Mouse (Mus musculus) MEL (cell line): ENCODE measurements at regions not wholly inside any gene's neighbourhood (a gene's known extent, or its start where the extent isn't known, plus 50 kb on each side); places are given as distances from the start of the nearest gene placed in this dataset.

Experiments
- DNase-seq: peaks from one replicate; pipeline ENCODE4 v3.0.0; 2011; ENCODE audit warnings: low read depth, low spot score
- H3K27ac ChIP-seq: 2 replicates; pipeline ENCODE4 v1.5.1; 2012; ENCODE audit warnings: low read depth, mild to moderate bottlenecking, control low read depth, low read length, moderate library complexity; ENCODE audit not compliant: control insufficient read depth
- H3K27me3 ChIP-seq, 2 experiments: fragments of 150-350 bp in 1 of 2; sonication (generic) in 1 of 2; 2 replicates each; pipeline ENCODE4 v1.6.1; 2012; ENCODE audit warnings: low read length in 2 of 2, mild to moderate bottlenecking in 2 of 2, improper control_type of control experiment in 1 of 2, moderate library complexity in 1 of 2; ENCODE audit not compliant: insufficient read depth in 2 of 2, control insufficient read depth in 1 of 2
- H3K36me3 ChIP-seq, 2 experiments: 2 replicates each; pipeline ENCODE4 v1.6.1; 2012 to 2014; ENCODE audit warnings: low read length in 2 of 2, improper control_type of control experiment in 1 of 2, inconsistent platforms in 1 of 2, mild to moderate bottlenecking in 1 of 2; ENCODE audit not compliant: insufficient read depth in 2 of 2, control insufficient read depth in 1 of 2
- H3K4me1 ChIP-seq, 2 experiments: fragments of 150-350 bp in 1 of 2; sonication (generic) in 1 of 2; 2 replicates each; pipeline ENCODE4 v1.6.1; 2012; ENCODE audit warnings: low read length in 2 of 2, improper control_type of control experiment in 1 of 2, mild to moderate bottlenecking in 1 of 2; ENCODE audit not compliant: insufficient read depth in 2 of 2, control insufficient read depth in 1 of 2
- H3K4me3 ChIP-seq, 2 experiments: fragments of 150-350 bp in 1 of 2; sonication (generic) in 1 of 2; 2 replicates each; pipeline ENCODE4 v1.5.1; 2012; ENCODE audit warnings: low read depth in 2 of 2, low read length in 2 of 2, mild to moderate bottlenecking in 2 of 2, moderate library complexity in 2 of 2, control low read depth in 1 of 2, improper control_type of control experiment in 1 of 2; ENCODE audit not compliant: control insufficient read depth in 1 of 2, insufficient read depth in 1 of 2
- H3K79me2 ChIP-seq: 2 replicates; pipeline ENCODE4 v1.6.1; 2012; ENCODE audit warnings: mild to moderate bottlenecking, low read length, moderate library complexity; ENCODE audit not compliant: control insufficient read depth, poor library complexity, insufficient read depth
- H3K9ac ChIP-seq: 2 replicates; pipeline ENCODE4 v1.6.1; 2012; ENCODE audit warnings: low read depth, mild to moderate bottlenecking, control low read depth, low read length, moderate library complexity; ENCODE audit not compliant: control insufficient read depth, poor library complexity, severe bottlenecking
- H3K9me3 ChIP-seq: fragments of 150-350 bp; sonication (generic); replicated peaks from 2 replicates; pipeline ENCODE4 v1.6.1; 2012; ENCODE audit warnings: mild to moderate bottlenecking, low read length, improper control_type of control experiment, moderate library complexity; ENCODE audit not compliant: insufficient read depth
- BHLHE40 ChIP-seq: IDR thresholded peaks from 2 replicates; pipeline ENCODE4 v1.6.1; 2012; ENCODE audit warnings: low read depth, mild to moderate bottlenecking, inconsistent platforms, low read length, improper control_type of control experiment, borderline replicate concordance
- CHD1 ChIP-seq: IDR thresholded peaks from 2 replicates; pipeline ENCODE4 v1.6.1; 2012; ENCODE audit warnings: low read depth, mild to moderate bottlenecking, inconsistent platforms, low read length, improper control_type of control experiment
- CHD2 ChIP-seq: IDR thresholded peaks from 2 replicates; pipeline ENCODE4 v1.6.1; 2011; ENCODE audit warnings: low read length, improper control_type of control experiment
- E2F4 ChIP-seq: IDR thresholded peaks from 2 replicates; pipeline ENCODE4 v1.6.1; 2011; ENCODE audit warnings: low read depth, low read length, improper control_type of control experiment, borderline replicate concordance
- ETS1 ChIP-seq: IDR thresholded peaks from 2 replicates; pipeline ENCODE4 v1.6.1; 2012; ENCODE audit warnings: low read depth, mild to moderate bottlenecking, inconsistent platforms, low read length, improper control_type of control experiment, moderate library complexity
- GABPA ChIP-seq: IDR thresholded peaks from 2 replicates; pipeline ENCODE4 v1.6.1; 2012; ENCODE audit warnings: low read depth, mild to moderate bottlenecking, inconsistent platforms, low read length, improper control_type of control experiment, moderate library complexity
- HCFC1 ChIP-seq: IDR thresholded peaks from 2 replicates; pipeline ENCODE4 v1.6.1; 2012; ENCODE audit warnings: low read depth, mild to moderate bottlenecking, inconsistent platforms, low read length, improper control_type of control experiment, moderate library complexity
- JUND ChIP-seq: IDR thresholded peaks from 2 replicates; pipeline ENCODE4 v1.6.1; 2011; ENCODE audit warnings: low read depth, mild to moderate bottlenecking, improper control_type of control experiment, low read length
- KAT2A ChIP-seq: conservative IDR thresholded peaks from 2 replicates; pipeline ENCODE4 v1.6.1; 2012; ENCODE audit warnings: low read depth, low read length, improper control_type of control experiment, inconsistent platforms
- MAFK ChIP-seq: IDR thresholded peaks from 2 replicates; pipeline ENCODE4 v1.6.1; 2011; ENCODE audit warnings: low read depth, mild to moderate bottlenecking, low read length, improper control_type of control experiment, borderline replicate concordance
- MAX ChIP-seq: IDR thresholded peaks from 2 replicates; pipeline ENCODE4 v1.6.1; 2011; ENCODE audit warnings: low read length, improper control_type of control experiment
- MAZ ChIP-seq: IDR thresholded peaks from 2 replicates; pipeline ENCODE4 v1.6.1; 2012; ENCODE audit warnings: low read depth, mild to moderate bottlenecking, inconsistent platforms, low read length, improper control_type of control experiment
- MEF2A ChIP-seq: IDR thresholded peaks from 2 replicates; pipeline ENCODE4 v1.6.1; 2014; ENCODE audit warnings: low read depth, mild to moderate bottlenecking, inconsistent platforms, low read length, improper control_type of control experiment; ENCODE audit not compliant: poor library complexity, insufficient replicate concordance, severe bottlenecking; ENCODE audit errors: extremely low read depth
- MXI1 ChIP-seq: IDR thresholded peaks from 2 replicates; pipeline ENCODE4 v1.6.1; 2011; ENCODE audit warnings: mild to moderate bottlenecking, low read depth, low read length, improper control_type of control experiment
- MYB ChIP-seq: IDR thresholded peaks from 2 replicates; pipeline ENCODE4 v1.6.1; 2011; ENCODE audit warnings: mild to moderate bottlenecking, low read depth, low read length, improper control_type of control experiment
- MYC ChIP-seq: IDR thresholded peaks from 2 replicates; pipeline ENCODE4 v1.6.1; 2011; ENCODE audit warnings: low read depth, mild to moderate bottlenecking, low read length, improper control_type of control experiment, moderate library complexity
- NRF1 ChIP-seq: IDR thresholded peaks from 2 replicates; pipeline ENCODE4 v1.6.1; 2014; ENCODE audit warnings: low read depth, mild to moderate bottlenecking, inconsistent platforms, low read length, improper control_type of control experiment, moderate library complexity; ENCODE audit not compliant: poor library complexity, insufficient read depth, severe bottlenecking
- POLR2A ChIP-seq, 2 experiments: IDR thresholded peaks; 2 replicates each; pipeline ENCODE4 v1.6.1; 2011 to 2012; ENCODE audit warnings: low read length in 2 of 2, mild to moderate bottlenecking in 2 of 2, control low read depth in 1 of 2, improper control_type of control experiment in 1 of 2, low read depth in 1 of 2, moderate library complexity in 1 of 2; ENCODE audit not compliant: control insufficient read depth in 1 of 2, insufficient read depth in 1 of 2, poor library complexity in 1 of 2
- POLR2AphosphoS2 ChIP-seq: IDR thresholded peaks from 2 replicates; pipeline ENCODE4 v1.6.1; 2011; ENCODE audit warnings: low read length, improper control_type of control experiment
- POLR2AphosphoS5 ChIP-seq: IDR thresholded peaks from 2 replicates; pipeline ENCODE4 v1.6.1; 2012; ENCODE audit warnings: low read depth, borderline replicate concordance, mild to moderate bottlenecking, inconsistent platforms, low read length, moderate library complexity, mixed read lengths
- RAD21 ChIP-seq: IDR thresholded peaks from 2 replicates; pipeline ENCODE4 v1.6.1; 2011; ENCODE audit warnings: mild to moderate bottlenecking, low read depth, low read length, improper control_type of control experiment
- RCOR1 ChIP-seq: IDR thresholded peaks from 2 replicates; pipeline ENCODE4 v1.6.1; 2012; ENCODE audit warnings: low read depth, mild to moderate bottlenecking, inconsistent platforms, low read length, improper control_type of control experiment
- SIN3A ChIP-seq: IDR thresholded peaks from 2 replicates; pipeline ENCODE4 v1.6.1; 2012; ENCODE audit warnings: low read length, improper control_type of control experiment, inconsistent platforms
- TAL1 ChIP-seq: IDR thresholded peaks from 2 replicates; pipeline ENCODE4 v1.6.1; 2012; ENCODE audit warnings: mild to moderate bottlenecking, inconsistent platforms, low read length, moderate library complexity, mixed read lengths
- TBP ChIP-seq: IDR thresholded peaks from 2 replicates; pipeline ENCODE4 v1.8.0; 2011; ENCODE audit warnings: low read depth, low read length, improper control_type of control experiment
- USF1 ChIP-seq: IDR thresholded peaks from 2 replicates; pipeline ENCODE4 v1.6.1; 2014; ENCODE audit warnings: low read depth, mild to moderate bottlenecking, inconsistent platforms, low read length, improper control_type of control experiment, moderate library complexity
- USF2 ChIP-seq, 2 experiments: IDR thresholded peaks; 2 replicates each; pipeline ENCODE4 v1.6.1; 2011 to 2012; ENCODE audit warnings: improper control_type of control experiment in 2 of 2, low read length in 2 of 2, borderline replicate concordance in 1 of 2, inconsistent platforms in 1 of 2, low read depth in 1 of 2, mild to moderate bottlenecking in 1 of 2; ENCODE audit not compliant: insufficient read depth in 1 of 2
- ZC3H11A ChIP-seq: IDR thresholded peaks from 2 replicates; pipeline ENCODE4 v1.6.1; 2012; ENCODE audit warnings: low read depth, mild to moderate bottlenecking, inconsistent platforms, low read length, improper control_type of control experiment
- ZKSCAN1 ChIP-seq: IDR thresholded peaks from 2 replicates; pipeline ENCODE4 v1.6.1; 2012; ENCODE audit warnings: low read depth, mild to moderate bottlenecking, inconsistent platforms, low read length, improper control_type of control experiment, moderate library complexity
- ZNF384 ChIP-seq: IDR thresholded peaks from 2 replicates; pipeline ENCODE4 v1.6.1; 2012; ENCODE audit warnings: low read depth, mild to moderate bottlenecking, inconsistent platforms, low read length, improper control_type of control experiment

DNA sequence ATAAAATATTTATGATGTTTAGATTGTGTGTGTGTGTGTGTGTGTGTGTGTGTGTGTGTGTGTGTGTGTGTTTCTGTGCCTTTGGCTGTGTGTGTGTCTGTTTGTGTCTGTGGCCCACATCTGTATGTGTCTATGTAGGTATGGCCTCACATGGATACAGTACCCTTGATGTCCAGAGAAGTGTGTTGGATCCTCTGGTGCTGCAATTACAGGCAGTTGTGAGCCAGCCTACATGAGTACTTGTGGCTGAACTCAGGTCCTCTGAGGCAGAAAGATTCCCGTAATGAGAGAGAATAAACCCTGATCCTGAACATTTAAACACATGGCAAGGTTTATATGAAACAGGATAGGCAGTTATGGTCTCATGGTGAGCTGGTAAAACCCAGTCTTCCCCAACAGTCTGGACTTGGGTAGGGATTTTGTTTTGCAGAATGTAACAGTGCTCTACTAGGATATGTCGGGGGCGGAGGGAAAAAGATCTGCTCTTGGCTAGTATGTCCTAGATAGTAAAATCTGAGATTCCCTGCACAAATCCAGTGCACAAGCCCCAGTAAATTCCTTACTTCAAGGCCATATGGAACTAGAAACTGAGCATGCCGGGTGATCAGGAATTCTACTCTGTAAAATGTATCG lies 275.6 kb downstream of the Kctd12 start:
- Histone ChIP-seq H3K9ac (no peak overlapping the region), H3K27ac (no peak overlapping the region), H3K9me3 (no peaks in the 10 kb centered on the region), H3K4me1 (no peaks in the 10 kb centered on the region), H3K36me3 (no peaks in the 10 kb centered on the region), H3K27me3 (no peaks in the 10 kb centered on the region; a peak in 1 of 4 replicates), H3K79me2 (no peaks in the 10 kb centered on the region), H3K4me3 (no peak overlapping the region)
- no peak for DNase-seq
- TF ChIP-seq TBP = no peak
- no peak for TF ChIP-seq RAD21
- TF ChIP-seq MAFK = no peak
- TF ChIP-seq SIN3A = no peak
- no peak for TF ChIP-seq POLR2A (IDR thresholded peaks at IDR 0.05; ENCODE audit: control insufficient read depth in 1 of 2, insufficient read depth in 1 of 2, low read depth in 1 of 2, low read length in 2 of 2, poor library complexity in 1 of 2)
- no peak for TF ChIP-seq POLR2AphosphoS5
- TF ChIP-seq ZC3H11A = no peak
- no peak for TF ChIP-seq BHLHE40
- no peak for TF ChIP-seq POLR2AphosphoS2
- TF ChIP-seq MYC = no peak
- no peak for TF ChIP-seq HCFC1
- no peak for TF ChIP-seq GABPA
- TF ChIP-seq MYB = no peak
- TF ChIP-seq RCOR1 = no peak
- no peak for TF ChIP-seq JUND
- no peak for TF ChIP-seq ETS1
- TF ChIP-seq MAX = no peak
- no peak for TF ChIP-seq TAL1

- no peaks in the 10 kb centered on the region for H3K9me3 ChIP-seq
- no peak for TF ChIP-seq CHD1
- no peak for TF ChIP-seq MYC
- TF ChIP-seq MAZ = no peak
- no peak for TF ChIP-seq KAT2A
- TF ChIP-seq E2F4 = no peak
- TF ChIP-seq MXI1 = no peak
- no peak for TF ChIP-seq CHD2
- TF ChIP-seq NRF1 = no peak
- TF ChIP-seq MEF2A = no peak
- no peak for TF ChIP-seq ZNF384
- TF ChIP-seq MAX = no peak
- TF ChIP-seq ZKSCAN1 = no peak
- no peak for TF ChIP-seq MYB
- TF ChIP-seq USF1 = no peak
- no peak for TF ChIP-seq HCFC1
- TF ChIP-seq USF2 (IDR thresholded peaks at IDR 0.05; ENCODE audit: borderline replicate concordance in 1 of 2, insufficient read depth in 1 of 2, low read depth in 1 of 2, low read length in 2 of 2) = no peak
- TF ChIP-seq, all 39 proteins: peak for 0
- no peaks in the 10 kb centered on the region for H3K4me1 ChIP-seq
- no peaks in the 10 kb centered on the region for H3K79me2 ChIP-seq
- no peak overlapping the region for H3K4me3 ChIP-seq
- DNase-seq = no peak
- no peak overlapping the region for H3K27ac ChIP-seq
- no peak overlapping the region for H3K9ac ChIP-seq
- peaks cover 0 to 2% of the 10 kb centered on the region in 2 experiments; a peak in 1 of 4 replicates for H3K27me3 ChIP-seq
- H3K36me3 ChIP-seq = no peaks in the 10 kb centered on the region
These were observed 281.3 kb downstream of the Kctd12 start for GRCm38 (mm10) chr14:102701108-102701507.
